Mouse (Mus musculus) thymus, adult 2 months (tissue): ENCODE data around the gene Hmcn2. TPM values are rescaled to one million over a fixed set of nuclear protein-coding genes. Genes with fewer than 3 reads are reported as not detected.

ENCODE experiments used
- DNase-seq: peaks from one replicate; pipeline ENCODE4 v3.0.0; 2021
- H3K27ac ChIP-seq: fragments of 200-500 bp; 2 replicates; pipeline ENCODE4 v1.5.1; 2012; ENCODE audit warnings: low read length, control low read depth; ENCODE audit not compliant: control insufficient read depth, insufficient read depth
- H3K27me3 ChIP-seq: fragments of 200-500 bp; 2 replicates; pipeline ENCODE4 v1.6.1; 2012; ENCODE audit warnings: mild to moderate bottlenecking, low read length, moderate library complexity, mixed read lengths; ENCODE audit not compliant: control insufficient read depth, insufficient read depth
- H3K36me3 ChIP-seq: fragments of 200-500 bp; 2 replicates; pipeline ENCODE4 v1.6.1; 2012; ENCODE audit warnings: mild to moderate bottlenecking, low read length, moderate library complexity; ENCODE audit not compliant: control insufficient read depth, insufficient read depth
- H3K4me1 ChIP-seq: fragments of 200-500 bp; replicated peaks from 2 replicates; pipeline ENCODE4 v1.6.1; 2012; ENCODE audit warnings: low read length; ENCODE audit not compliant: control insufficient read depth, insufficient read depth
- H3K4me3 ChIP-seq: fragments of 200-500 bp; 2 replicates; pipeline ENCODE4 v1.5.1; 2012; ENCODE audit warnings: mild to moderate bottlenecking, low read length, control low read depth, moderate library complexity; ENCODE audit not compliant: control insufficient read depth, insufficient read depth
- CTCF ChIP-seq: fragments of 200-500 bp; IDR thresholded peaks from 2 replicates; pipeline ENCODE4 v1.5.1; 2012; ENCODE audit warnings: mild to moderate bottlenecking, control low read depth, low read length, moderate library complexity, borderline replicate concordance; ENCODE audit not compliant: control insufficient read depth, poor library complexity, insufficient read depth; ENCODE audit errors: extremely low read depth
- POLR2A ChIP-seq: fragments of 200-500 bp; IDR thresholded peaks from 2 replicates; pipeline ENCODE4 v1.6.1; 2012; ENCODE audit warnings: mild to moderate bottlenecking, low read length, control low read depth, moderate library complexity; ENCODE audit not compliant: control insufficient read depth, poor library complexity, insufficient read depth; ENCODE audit errors: extremely low read depth
- WGBS: fragments of 180-500 bp; shearing (Covaris S2); methylation state at CpG from one replicate; pipeline ENCODE4 v1.1.7; 2018; 5-methylcytosine and 5-hydroxymethylcytosine counted together
- polyA plus RNA-seq: library from polyadenylated mRNA; depleted of rRNA; stranded (reverse); fragments of >200 nt; gene quantifications from 2 replicates; pipeline ENCODE4 v1.2.3, GENCODE M21; 2012

Gene Hmcn2
- polyA plus RNA-seq, 1 experiment: 4.8 TPM

DNA sequence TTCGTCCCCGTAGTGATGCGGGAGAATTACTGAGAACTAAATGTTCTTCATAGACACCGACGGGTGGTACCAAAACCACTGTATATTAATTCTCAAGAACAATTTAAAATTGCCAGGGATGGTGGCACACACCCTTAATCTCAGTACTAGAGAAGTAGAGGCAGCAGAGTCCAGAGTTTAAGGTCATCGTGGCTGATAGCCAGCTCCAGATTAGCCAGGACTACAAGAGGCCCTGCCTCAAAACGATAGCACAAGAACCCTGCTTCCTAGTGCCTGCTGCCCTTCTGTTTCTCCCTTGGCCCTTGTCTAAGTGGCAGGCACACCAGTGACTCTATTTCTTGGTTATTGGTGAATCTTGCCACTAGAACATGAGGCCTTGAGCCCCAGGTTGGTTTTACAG is 146.7 kb downstream of the Hmcn2 start:
- H3K4me3 ChIP-seq: no peak overlapping the region
- H3K27ac ChIP-seq: no peak overlapping the region
- H3K36me3 ChIP-seq: no peaks in the 10 kb centered on the region
- no peaks in the 10 kb centered on the region for H3K27me3 ChIP-seq
- H3K4me1 ChIP-seq: peaks cover 20% of the 10 kb centered on the region
- DNase-seq: no peak
- TF ChIP-seq POLR2A (no peak), CTCF (no peak)
- WGBS: 92% methylated on average over 7 of the region's 7 CpGs

DNA sequence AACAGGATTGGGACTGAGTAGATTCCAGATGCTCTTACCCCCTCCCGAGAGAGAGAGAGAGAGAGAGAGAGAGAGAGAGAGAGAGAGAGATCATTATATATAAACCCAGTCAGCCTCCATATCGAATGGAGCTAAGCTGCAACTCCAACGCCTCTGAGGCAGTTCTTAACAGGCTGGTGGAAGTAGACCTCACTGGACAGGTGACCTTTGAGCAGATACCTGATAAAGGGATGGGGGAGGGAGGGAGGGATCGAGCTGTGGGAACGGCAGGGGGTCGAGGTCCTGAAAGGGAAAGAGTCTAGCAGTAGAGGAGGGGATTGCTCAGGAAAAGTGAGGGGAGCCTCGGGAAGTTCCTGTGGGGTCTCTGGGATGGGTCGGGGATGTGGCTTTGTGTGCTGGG is 147.8 kb downstream of the Hmcn2 start:
- TF ChIP-seq CTCF (no peak), POLR2A (no peak)
- H3K4me1 ChIP-seq: peaks cover 20% of the 10 kb centered on the region
- DNase-seq: no peak
- no peak overlapping the region for H3K4me3 ChIP-seq
- no peaks in the 10 kb centered on the region for H3K36me3 ChIP-seq
- H3K27me3 ChIP-seq: no peaks in the 10 kb centered on the region
- WGBS: 80% methylated on average over 8 of the region's 8 CpGs
- H3K27ac ChIP-seq: no peak overlapping the region

DNA sequence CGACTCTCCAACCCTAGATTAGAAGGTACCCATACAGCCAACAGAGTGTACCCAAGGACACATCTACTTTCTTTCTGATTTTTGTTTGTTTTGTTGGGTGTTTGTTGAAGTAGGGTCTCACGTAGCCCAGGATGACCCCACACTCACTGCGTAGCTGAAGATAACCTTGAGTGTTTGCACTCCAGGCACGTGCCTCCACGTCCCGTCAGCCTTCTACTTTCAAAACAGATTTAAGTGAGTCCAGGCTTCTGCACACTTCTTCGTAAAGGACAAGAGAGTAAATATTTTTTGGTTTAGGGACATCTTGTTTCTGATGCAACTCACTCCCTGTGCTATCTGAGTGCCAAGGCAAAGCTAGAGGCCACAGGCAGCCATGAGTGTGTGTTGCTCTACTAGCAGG is 149.0 kb downstream of the Hmcn2 start:
- no peaks in the 10 kb centered on the region for H3K36me3 ChIP-seq
- no peak for DNase-seq
- H3K27ac ChIP-seq: no peak overlapping the region
- no peak overlapping the region for H3K4me3 ChIP-seq
- peaks cover 20% of the 10 kb centered on the region for H3K4me1 ChIP-seq
- WGBS: 95% methylated on average over 7 of the region's 7 CpGs
- TF ChIP-seq POLR2A (no peak), CTCF (no peak)
- H3K27me3 ChIP-seq: no peaks in the 10 kb centered on the region

DNA sequence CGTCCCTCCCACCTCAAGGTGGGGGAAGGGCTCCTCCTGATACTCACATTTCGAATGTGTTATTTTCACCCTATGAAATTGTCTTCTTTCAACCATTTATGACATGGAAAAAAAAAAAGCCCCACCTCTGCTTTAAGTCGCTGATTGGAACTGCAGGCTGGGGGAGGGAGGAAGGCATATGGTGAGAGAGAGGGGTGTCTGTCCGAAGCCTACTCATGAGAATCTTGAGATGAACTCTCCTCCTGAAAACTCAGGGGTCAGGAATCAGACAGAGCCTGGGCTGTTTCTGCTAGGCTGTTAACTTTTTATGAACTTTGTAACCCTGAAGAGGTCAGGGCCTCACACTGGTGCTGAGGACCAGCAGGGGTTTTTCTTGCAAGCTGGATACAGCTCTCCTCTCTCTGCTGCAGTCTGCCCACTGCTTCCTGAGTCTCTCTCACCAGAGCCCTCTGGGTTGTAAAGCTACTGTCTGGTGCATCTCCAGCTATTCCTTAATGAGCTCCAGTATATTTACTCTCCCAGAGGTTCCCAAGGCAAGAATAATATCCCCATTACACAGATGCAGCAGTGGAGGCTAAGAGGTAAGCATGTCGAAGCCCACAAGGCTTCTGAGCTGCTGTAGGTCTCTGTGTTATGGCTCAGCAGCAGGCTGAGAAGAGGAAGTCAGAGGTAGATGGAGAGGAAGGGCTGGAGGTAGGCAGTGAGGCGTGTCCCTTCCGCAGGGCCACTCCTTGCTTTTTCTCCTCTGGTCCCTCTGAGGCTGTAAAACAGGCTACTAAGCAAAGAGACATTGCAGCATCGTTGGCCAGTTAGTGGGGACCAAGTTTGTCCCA is 149.7 kb downstream of the Hmcn2 start:
- no peak for DNase-seq
- TF ChIP-seq CTCF (no peak), POLR2A (no peak)
- no peak overlapping the region for H3K4me3 ChIP-seq
- WGBS: 43% methylated on average over 8 of the region's 8 CpGs
- H3K27ac ChIP-seq: no peak overlapping the region
- H3K4me1 ChIP-seq: peaks cover 15% of the 10 kb centered on the region
- no peaks in the 10 kb centered on the region for H3K36me3 ChIP-seq
- H3K27me3 ChIP-seq: no peaks in the 10 kb centered on the region

DNA sequence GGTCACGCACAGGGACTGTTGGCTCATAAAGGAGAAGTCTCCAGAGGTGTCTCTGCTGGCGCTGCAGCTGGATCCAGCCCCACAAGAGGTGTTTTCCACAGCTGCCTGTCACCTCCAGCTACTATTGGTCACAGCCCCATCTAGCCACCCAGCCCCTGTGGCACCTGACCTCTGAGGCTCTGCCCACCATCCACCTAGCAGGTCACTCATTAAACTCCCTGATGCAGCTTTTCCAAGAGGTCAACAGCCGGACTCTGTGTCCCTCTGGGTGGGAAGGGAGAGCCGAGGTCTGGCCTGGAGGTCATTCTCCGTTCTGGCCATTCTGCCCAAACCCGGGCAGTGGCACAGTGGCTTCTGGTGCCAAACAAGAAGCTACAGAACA is 150.3 kb downstream of the Hmcn2 start:
- H3K4me1 ChIP-seq: peaks cover 11% of the 10 kb centered on the region
- no peak overlapping the region for H3K27ac ChIP-seq
- DNase-seq: no peak
- no peak overlapping the region for H3K4me3 ChIP-seq
- no peaks in the 10 kb centered on the region for H3K36me3 ChIP-seq
- H3K27me3 ChIP-seq: no peaks in the 10 kb centered on the region
- TF ChIP-seq POLR2A: no peak
- TF ChIP-seq CTCF: no peak
- 89% methylated on average over 6 of the region's 6 CpGs for WGBS

DNA sequence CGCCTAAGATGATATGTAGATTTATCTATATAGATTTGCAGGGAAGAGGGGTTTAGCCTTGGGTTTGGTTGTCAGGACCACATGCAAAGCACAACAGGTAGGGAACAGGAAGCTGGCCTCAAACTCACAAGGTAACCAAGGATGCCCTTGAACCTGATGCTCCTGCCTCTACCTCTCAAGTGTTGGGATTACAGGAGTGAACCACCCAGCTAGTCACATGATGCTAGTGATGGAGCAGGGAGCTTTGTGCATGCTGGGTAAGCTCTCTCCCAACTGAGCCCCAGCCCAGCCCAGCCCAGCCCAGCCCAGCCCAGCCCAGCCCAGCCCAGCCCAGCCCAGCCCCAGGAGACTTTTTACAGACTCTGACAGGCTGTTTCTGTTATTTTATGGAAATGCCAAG is 153.2 kb downstream of the Hmcn2 start:
- Histone ChIP-seq H3K4me3 (no peak overlapping the region), H3K36me3 (no peaks in the 10 kb centered on the region), H3K27me3 (no peaks in the 10 kb centered on the region), H3K27ac (no peak overlapping the region), H3K4me1 (peaks cover 19% of the 10 kb centered on the region)
- no peak for DNase-seq
- TF ChIP-seq POLR2A (no peak), CTCF (no peak)
- 89% methylated on average over 1 of the region's 1 CpGs for WGBS

DNA sequence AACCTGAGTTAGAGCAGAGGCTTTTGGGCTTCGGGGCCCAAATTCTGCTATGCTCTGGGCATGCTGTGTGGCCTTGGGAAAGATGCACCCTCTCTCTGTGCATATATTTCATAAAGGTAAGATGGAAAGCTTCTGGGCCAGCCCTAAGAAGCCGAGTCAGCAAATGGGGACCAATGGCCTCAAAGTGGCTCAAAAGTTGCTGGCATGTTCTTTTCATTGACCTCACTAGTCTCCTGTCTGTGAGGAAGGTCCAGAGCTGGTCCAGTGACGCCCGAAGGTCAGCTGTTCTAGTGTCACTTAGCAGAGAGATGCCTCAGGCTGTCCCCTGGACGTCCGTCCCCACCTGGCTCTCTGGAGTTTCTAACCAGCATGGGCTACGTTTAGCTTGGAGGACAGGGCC is 154.6 kb downstream of the Hmcn2 start:
- H3K4me3 ChIP-seq: no peak overlapping the region
- H3K27me3 ChIP-seq: no peaks in the 10 kb centered on the region
- no peak for TF ChIP-seq POLR2A
- TF ChIP-seq CTCF: no peak
- no peak for DNase-seq
- no peak overlapping the region for H3K27ac ChIP-seq
- peaks cover 19% of the 10 kb centered on the region for H3K4me1 ChIP-seq
- no peaks in the 10 kb centered on the region for H3K36me3 ChIP-seq
- WGBS: 97% methylated on average over 7 of the region's 7 CpGs
